Mouse (Mus musculus) CH12.LX (cell line): ENCODE measurements around the gene Arl5c.

Experiments used
- ELF1 ChIP-seq: IDR thresholded peaks from 2 replicates; pipeline ENCODE4 v1.6.1; 2014; ENCODE audit warnings: low read depth, mild to moderate bottlenecking, inconsistent platforms, low read length, improper control_type of control experiment
- ETS1 ChIP-seq: conservative IDR thresholded peaks from 2 replicates; pipeline ENCODE4 v1.6.1; 2012; ENCODE audit warnings: low read depth, mild to moderate bottlenecking, inconsistent platforms, low read length, improper control_type of control experiment, moderate library complexity
- POLR2AphosphoS2 ChIP-seq: IDR thresholded peaks from 2 replicates; pipeline ENCODE4 v1.6.1; 2011; ENCODE audit warnings: low read depth, low read length, improper control_type of control experiment
- USF1 ChIP-seq: IDR thresholded peaks from 2 replicates; pipeline ENCODE4 v1.6.1; 2014; ENCODE audit warnings: low read depth, mild to moderate bottlenecking, inconsistent platforms, low read length, improper control_type of control experiment
- ZC3H11A ChIP-seq: IDR thresholded peaks from 2 replicates; pipeline ENCODE4 v1.6.1; 2012; ENCODE audit warnings: low read depth, mild to moderate bottlenecking, inconsistent platforms, low read length, improper control_type of control experiment

DNA sequence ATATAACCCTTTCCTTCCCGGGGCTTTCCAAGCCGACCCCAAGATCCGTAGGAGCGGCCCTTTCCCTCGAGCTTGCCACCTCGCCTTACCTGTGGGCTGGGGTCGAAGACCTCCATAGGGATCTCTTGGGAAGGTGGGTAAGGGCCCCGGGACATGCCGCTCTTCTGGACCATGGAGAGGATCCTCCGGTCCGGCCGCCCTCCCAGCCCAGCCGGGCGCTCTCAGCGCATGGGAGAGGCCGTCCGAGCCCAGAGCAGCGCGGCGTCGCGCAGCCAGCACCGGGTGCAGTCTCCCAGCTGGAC lies 26.2 kb upstream of the Arl5c start:
- TF ChIP-seq ELF1 (no peak), USF1 (no peak), ZC3H11A (no peak), ETS1 (no peak), POLR2AphosphoS2 (no peak)
